Mouse (Mus musculus) kidney, postnatal 0 days (tissue): Measurements from ENCODE around the gene Qrich2. TPM values are rescaled to one million over a fixed set of nuclear protein-coding genes. Genes with fewer than 3 reads are reported as not detected.
A peak's percentile ranks its signal among the peaks of the same experiment; 100 is the strongest.

Source experiments
- ATAC-seq: fragments of 200-750 bp; cut with Nextera tagmentation; replicated peaks from 2 replicates; pipeline ENCODE4 v1.8.0; 2017; ENCODE audit warnings: low read depth, moderate number of reproducible peaks, moderate TSS enrichment, moderate library complexity; ENCODE audit not compliant: low FRiP score
- DNase-seq: peaks from one replicate; pipeline ENCODE4 v3.0.0-alpha.2; 2016; ENCODE audit warnings: low spot score
- H3K27ac ChIP-seq: fragments of 300-500 bp; sonication (generic); 2 replicates; pipeline ENCODE4 v1.5.1; 2014; ENCODE audit warnings: mild to moderate bottlenecking
- H3K27me3 ChIP-seq: fragments of 300-500 bp; sonication (generic); 2 replicates; pipeline ENCODE4 v1.6.1; 2014; ENCODE audit warnings: low read length, mixed read lengths; ENCODE audit not compliant: insufficient read depth
- H3K36me3 ChIP-seq: fragments of 300-500 bp; sonication (generic); 2 replicates; pipeline ENCODE4 v1.6.1; 2014; ENCODE audit warnings: low read length, mixed read lengths; ENCODE audit not compliant: insufficient read depth
- H3K4me1 ChIP-seq: fragments of 300-500 bp; sonication (generic); replicated peaks from 2 replicates; pipeline ENCODE4 v1.6.1; 2014; ENCODE audit warnings: antibody characterized with exemption, low read length, mixed read lengths; ENCODE audit not compliant: insufficient read depth
- H3K4me2 ChIP-seq: fragments of 300-500 bp; sonication (generic); 2 replicates; pipeline ENCODE4 v1.6.1; 2014; ENCODE audit warnings: mild to moderate bottlenecking, low read length, moderate library complexity, mixed read lengths
- H3K4me3 ChIP-seq: fragments of 300-500 bp; sonication (generic); replicated peaks from 2 replicates; pipeline ENCODE4 v1.5.1; 2014; ENCODE audit warnings: low read depth, low read length
- H3K9ac ChIP-seq: fragments of 300-500 bp; sonication (generic); 2 replicates; pipeline ENCODE4 v1.6.1; 2014; ENCODE audit warnings: low read depth, low read length
- H3K9me3 ChIP-seq: fragments of 300-500 bp; sonication (generic); replicated peaks from 2 replicates; pipeline ENCODE4 v1.6.1; 2016; ENCODE audit warnings: low read length, inconsistent platforms, mixed read lengths
- CTCF ChIP-seq: IDR thresholded peaks from 2 replicates; pipeline ENCODE4 v1.5.1; 2016; ENCODE audit warnings: antibody characterized with exemption, low read depth, mild to moderate bottlenecking, moderate library complexity
- WGBS: fragments of 180-500 bp; shearing (Covaris S2); extraction: QIAGEN DNeasy Blood & Tissue Kit; methylation state at CpG from one replicate; pipeline ENCODE4 v1.1.7; 2014; 5-methylcytosine and 5-hydroxymethylcytosine counted together
- polyA plus RNA-seq: library from polyadenylated mRNA; unstranded; fragments of >200 nt; fragmentation: Nextera tagmentation; extraction: Ambion mirVana; gene quantifications from 2 replicates; pipeline ENCODE4 v1.2.1, GENCODE M21; 2015

Gene Qrich2
- polyA plus RNA-seq, 1 experiment from 2014 or later: 0.24 TPM

- no peaks in the 10 kb centered on the region for H3K27me3 ChIP-seq
- peaks cover 16% of the 10 kb centered on the region for H3K36me3 ChIP-seq
- 81% methylated on average over 11 of the region's 11 CpGs for WGBS
- H3K9me3 ChIP-seq: no peaks in the 10 kb centered on the region
- peaks cover 20% of the 10 kb centered on the region for H3K4me1 ChIP-seq
- peak overlapping the region; percentile 39; the same call in 1 of the 2 replicates for H3K27ac ChIP-seq
- peak overlapping the region; percentile 31; the same call in 1 of the 2 replicates for H3K9ac ChIP-seq
- no peak overlapping the region for H3K4me3 ChIP-seq
- TF ChIP-seq CTCF: no peak
- ATAC-seq (no peak), DNase-seq (no peak)
- 0 out of 2 replicates have a peak overlapping the region, but pooled peaks have one; percentile 73 for H3K4me2 ChIP-seq
These were observed 28.5 kb downstream of the Qrich2 start for GRCm38 (mm10) chr11:116437541-116437940.

GRCm38 (mm10) chr11:116436725-116437331, 29.2 kb downstream of the Qrich2 start:
- Histone ChIP-seq H3K36me3 (peaks cover 16% of the 10 kb centered on the region), H3K4me2 (peak overlapping the region; percentile 73), H3K27me3 (no peaks in the 10 kb centered on the region), H3K4me3 (no peak overlapping the region), H3K27ac (peak overlapping the region; percentile 39; the same call in 1 of the 2 replicates), H3K4me1 (peaks cover 20% of the 10 kb centered on the region), H3K9me3 (no peaks in the 10 kb centered on the region), H3K9ac (no peak overlapping the region)
- ATAC-seq (no peak), DNase-seq (no peak)
- 52% methylated on average over 4 of the region's 4 CpGs for WGBS
- TF ChIP-seq CTCF: no peak

DNA sequence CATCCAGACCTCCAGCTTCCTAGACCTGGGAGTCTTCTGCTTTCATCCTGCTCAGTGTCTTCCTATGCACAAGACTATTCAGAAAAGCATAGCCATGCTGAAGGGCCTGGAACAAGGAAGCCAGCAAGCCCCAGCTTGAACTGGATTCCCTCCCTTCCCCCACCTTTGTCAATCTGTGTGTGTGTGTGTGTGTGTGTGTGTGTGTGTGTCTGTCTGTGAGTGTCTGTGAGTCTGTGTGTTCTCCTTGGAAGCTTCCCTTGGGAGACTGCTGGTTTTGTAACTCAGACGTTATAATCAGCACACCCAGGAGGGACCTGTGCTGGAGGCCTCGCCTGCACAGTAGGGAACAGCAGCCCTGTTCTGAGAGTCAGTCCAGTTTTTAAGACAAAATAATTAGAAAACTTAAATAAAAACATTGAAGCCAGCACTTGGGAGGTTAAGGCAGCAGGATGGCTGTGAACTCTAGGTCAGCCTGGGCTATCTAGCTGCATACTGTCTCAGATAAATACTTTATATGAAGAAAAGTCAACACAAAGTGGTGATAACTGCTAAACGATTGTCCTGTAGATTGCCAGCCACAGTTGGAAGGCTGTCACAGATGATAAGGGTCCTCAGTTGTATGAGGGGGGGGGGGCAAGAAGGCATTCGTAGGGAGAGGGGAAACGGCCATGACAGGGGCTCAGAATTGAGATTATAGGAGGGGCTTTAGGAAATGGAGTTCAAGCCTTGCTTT, 29.9 kb downstream of the Qrich2 start:
- Histone ChIP-seq H3K9me3 (no peaks in the 10 kb centered on the region), H3K4me3 (0 out of 2 replicates have a peak overlapping the region, but pooled peaks have one; percentile 7), H3K27me3 (no peaks in the 10 kb centered on the region), H3K36me3 (peaks cover 16% of the 10 kb centered on the region), H3K4me2 (peak overlapping the region; percentile 73), H3K27ac (peak overlapping the region; percentile 39), H3K9ac (no peak overlapping the region), H3K4me1 (peaks cover 20% of the 10 kb centered on the region)
- ATAC-seq (no peak), DNase-seq (no peak)
- 54% methylated on average over 5 of the region's 5 CpGs for WGBS
- TF ChIP-seq CTCF: no peak

GRCm38 (mm10) chr11:116434967-116435752, 30.9 kb downstream of the Qrich2 start:
- ATAC-seq: no peak
- 46% methylated on average over 12 of the region's 12 CpGs for WGBS
- peak; percentile 59 for DNase-seq

GRCm38 (mm10) chr11:116434287-116434966, 31.6 kb downstream of the Qrich2 start:
- no peak for TF ChIP-seq CTCF
- peaks cover 10% of the 10 kb centered on the region for H3K36me3 ChIP-seq
- no peak for ATAC-seq
- WGBS: under 1% methylated on average over 39 of the region's 67 CpGs
- H3K9me3 ChIP-seq: no peaks in the 10 kb centered on the region
- H3K27me3 ChIP-seq: no peaks in the 10 kb centered on the region
- H3K4me3 ChIP-seq: peak overlapping the region; percentile 63
- H3K9ac ChIP-seq: peak overlapping the region; percentile 93
- H3K27ac ChIP-seq: peak overlapping the region; percentile 95
- H3K4me1 ChIP-seq: peaks cover 20% of the 10 kb centered on the region
- peak overlapping the region; percentile 73 for H3K4me2 ChIP-seq
- DNase-seq: peak; percentile 75

More at GRCm38 (mm10) chr11:116434967-116435752, 30.9 kb downstream of the Qrich2 start:
- TF ChIP-seq CTCF: no peak
- H3K4me3 ChIP-seq: peak overlapping the region; percentile 63
- H3K27me3 ChIP-seq: no peaks in the 10 kb centered on the region
- no peaks in the 10 kb centered on the region for H3K9me3 ChIP-seq
- peaks cover 20% of the 10 kb centered on the region for H3K4me1 ChIP-seq
- peak overlapping the region; percentile 73 for H3K4me2 ChIP-seq
- H3K36me3 ChIP-seq: peaks cover 16% of the 10 kb centered on the region
- peak overlapping the region; percentile 95 for H3K27ac ChIP-seq
- peak overlapping the region; percentile 93 for H3K9ac ChIP-seq
